Mouse (Mus musculus): Measurements from ENCODE around the gene Map7d1. TPM values are rescaled to one million over a fixed set of nuclear protein-coding genes. Genes with fewer than 3 reads are reported as not detected.
"Not testable (repeated sequence)": the region's sequence is repeated elsewhere in the genome, so short reads cannot be mapped to it uniquely, and the experiment has no call there.

Map7d1 gene
- polyA plus RNA-seq, 1 experiment from 2014 or later = 34.7 TPM

- Histone ChIP-seq H3K9me3 (replicated peaks; ENCODE audit: control insufficient read depth, low read length) (no peaks in the 10 kb centered on the region), H3K36me3 (ENCODE audit: control insufficient read depth, insufficient read depth) (peaks cover 12% of the 10 kb centered on the region), H3K27me3 (ENCODE audit: control insufficient read depth, insufficient read depth, low read length) (no peaks in the 10 kb centered on the region), H3K4me3 (ENCODE audit: low read length) (no peak overlapping the region), H3K4me1 (ENCODE audit: control insufficient read depth, insufficient read depth, low read length) (peaks cover 3% of the 10 kb centered on the region), H3K4me2 (ENCODE audit: low read depth, low read length) (peak overlapping the region; percentile 70; the same call in 1 of the 2 replicates), H3K27ac (ENCODE audit: low read length) (no peak overlapping the region), H3K9ac (ENCODE audit: low read length) (no peak overlapping the region)
- 48% methylated on average over 12 of the region's 12 CpGs for WGBS
- no peak for ATAC-seq (replicated peaks; ENCODE audit: extremely low read depth, insufficient read depth, low FRiP score)
Measured at GRCm38 (mm10) chr4:126226640-126227039, 29.5 kb downstream of the Map7d1 start.

GRCm38 (mm10) chr4:126222631-126223030, 33.5 kb downstream of the Map7d1 start:
- Histone ChIP-seq H3K4me1 (ENCODE audit: control insufficient read depth, insufficient read depth, low read length) (peaks cover 3% of the 10 kb centered on the region), H3K27me3 (ENCODE audit: control insufficient read depth, insufficient read depth, low read length) (no peaks in the 10 kb centered on the region), H3K27ac (ENCODE audit: low read length) (no peak overlapping the region), H3K9me3 (replicated peaks; ENCODE audit: control insufficient read depth, low read length) (no peaks in the 10 kb centered on the region), H3K4me3 (ENCODE audit: low read length) (no peak overlapping the region), H3K4me2 (ENCODE audit: low read depth, low read length) (no peak overlapping the region), H3K36me3 (ENCODE audit: control insufficient read depth, insufficient read depth) (no peaks in the 10 kb centered on the region), H3K9ac (ENCODE audit: low read length) (no peak overlapping the region)
- ATAC-seq (replicated peaks; ENCODE audit: extremely low read depth, insufficient read depth, low FRiP score) = no peak
- WGBS = 81% methylated on average over 11 of the region's 11 CpGs

- no peaks in the 10 kb centered on the region for H3K36me3 ChIP-seq (ENCODE audit: control insufficient read depth, insufficient read depth)
- ATAC-seq (replicated peaks; ENCODE audit: extremely low read depth, insufficient read depth, low FRiP score) = no peak
- H3K9ac ChIP-seq (ENCODE audit: low read length) = no peak overlapping the region
- 87% methylated on average over 10 of the region's 10 CpGs for WGBS
- no peaks in the 10 kb centered on the region; the same call in 1 of the 2 replicates for H3K4me1 ChIP-seq (ENCODE audit: control insufficient read depth, insufficient read depth, low read length)
- H3K4me3 ChIP-seq (ENCODE audit: low read length) = no peak overlapping the region
- no peak overlapping the region for H3K4me2 ChIP-seq (ENCODE audit: low read depth, low read length)
- H3K9me3 ChIP-seq (replicated peaks; ENCODE audit: control insufficient read depth, low read length) = no peaks in the 10 kb centered on the region
- H3K27me3 ChIP-seq (ENCODE audit: control insufficient read depth, insufficient read depth, low read length) = no peaks in the 10 kb centered on the region
- no peak overlapping the region for H3K27ac ChIP-seq (ENCODE audit: low read length)
Measured at GRCm38 (mm10) chr4:126220045-126220444, 36.1 kb downstream of the Map7d1 start.

GRCm38 (mm10) chr4:126219540-126219939, 36.6 kb downstream of the Map7d1 start:
- H3K9ac ChIP-seq (ENCODE audit: low read length); H3K4me3 ChIP-seq (ENCODE audit: low read length); ATAC-seq (replicated peaks; ENCODE audit: extremely low read depth, insufficient read depth, low FRiP score); H3K27me3 ChIP-seq (ENCODE audit: control insufficient read depth, insufficient read depth, low read length); H3K9me3 ChIP-seq (replicated peaks; ENCODE audit: control insufficient read depth, low read length); H3K4me1 ChIP-seq (ENCODE audit: control insufficient read depth, insufficient read depth, low read length); H3K4me2 ChIP-seq (ENCODE audit: low read depth, low read length); H3K27ac ChIP-seq (ENCODE audit: low read length); H3K36me3 ChIP-seq (ENCODE audit: control insufficient read depth, insufficient read depth): not testable (repeated sequence)
- WGBS = 66% methylated on average over 3 of the region's 3 CpGs

GRCm38 (mm10) chr4:126217771-126218170, 38.4 kb downstream of the Map7d1 start:
- Histone ChIP-seq H3K4me1 (ENCODE audit: control insufficient read depth, insufficient read depth, low read length) (no peaks in the 10 kb centered on the region; the same call in 1 of the 2 replicates), H3K36me3 (ENCODE audit: control insufficient read depth, insufficient read depth) (no peaks in the 10 kb centered on the region), H3K4me2 (ENCODE audit: low read depth, low read length) (no peak overlapping the region), H3K4me3 (ENCODE audit: low read length) (no peak overlapping the region), H3K27me3 (ENCODE audit: control insufficient read depth, insufficient read depth, low read length) (no peaks in the 10 kb centered on the region), H3K9ac (ENCODE audit: low read length) (no peak overlapping the region), H3K9me3 (replicated peaks; ENCODE audit: control insufficient read depth, low read length) (no peaks in the 10 kb centered on the region), H3K27ac (ENCODE audit: low read length) (no peak overlapping the region)
- no peak for ATAC-seq (replicated peaks; ENCODE audit: extremely low read depth, insufficient read depth, low FRiP score)
- WGBS = 67% methylated on average over 6 of the region's 6 CpGs

GRCm38 (mm10) chr4:126207081-126207480, 49.1 kb downstream of the Map7d1 start:
- no peak overlapping the region for H3K4me3 ChIP-seq (ENCODE audit: low read length)
- H3K4me2 ChIP-seq (ENCODE audit: low read depth, low read length) = no peak overlapping the region
- no peaks in the 10 kb centered on the region for H3K36me3 ChIP-seq (ENCODE audit: control insufficient read depth, insufficient read depth)
- ATAC-seq (replicated peaks; ENCODE audit: extremely low read depth, insufficient read depth, low FRiP score) = no peak
- H3K9ac ChIP-seq (ENCODE audit: low read length) = no peak overlapping the region
- no peaks in the 10 kb centered on the region for H3K9me3 ChIP-seq (replicated peaks; ENCODE audit: control insufficient read depth, low read length)
- no peak overlapping the region for H3K27ac ChIP-seq (ENCODE audit: low read length)
- H3K27me3 ChIP-seq (ENCODE audit: control insufficient read depth, insufficient read depth, low read length) = no peaks in the 10 kb centered on the region
- 63% methylated on average over 6 of the region's 6 CpGs for WGBS
- peaks cover 6% of the 10 kb centered on the region; the same call in 1 of the 2 replicates for H3K4me1 ChIP-seq (ENCODE audit: control insufficient read depth, insufficient read depth, low read length)

GRCm38 (mm10) chr4:126205386-126205785, 50.8 kb downstream of the Map7d1 start:
- Histone ChIP-seq H3K36me3 (ENCODE audit: control insufficient read depth, insufficient read depth) (0 out of 2 replicates have a peak, but pooled peaks cover 2% of the 10 kb centered on the region), H3K4me1 (ENCODE audit: control insufficient read depth, insufficient read depth, low read length) (peaks cover 12% of the 10 kb centered on the region), H3K27ac (ENCODE audit: low read length) (no peak overlapping the region), H3K27me3 (ENCODE audit: control insufficient read depth, insufficient read depth, low read length) (no peaks in the 10 kb centered on the region), H3K9ac (ENCODE audit: low read length) (no peak overlapping the region), H3K4me3 (ENCODE audit: low read length) (no peak overlapping the region), H3K9me3 (replicated peaks; ENCODE audit: control insufficient read depth, low read length) (no peaks in the 10 kb centered on the region), H3K4me2 (ENCODE audit: low read depth, low read length) (no peak overlapping the region)
- 55% methylated on average over 1 of the region's 1 CpGs for WGBS
- ATAC-seq (replicated peaks; ENCODE audit: extremely low read depth, insufficient read depth, low FRiP score) = no peak

- 64% methylated on average over 12 of the region's 12 CpGs for WGBS
- Histone ChIP-seq H3K36me3 (ENCODE audit: control insufficient read depth, insufficient read depth) (0 out of 2 replicates have a peak, but pooled peaks cover 3% of the 10 kb centered on the region), H3K27ac (ENCODE audit: low read length) (no peak overlapping the region)
Measured at GRCm38 (mm10) chr4:126204661-126205230, 51.4 kb downstream of the Map7d1 start.

GRCm38 (mm10) chr4:126204016-126204415, 52.1 kb downstream of the Map7d1 start:
- no peaks in the 10 kb centered on the region for H3K9me3 ChIP-seq (replicated peaks; ENCODE audit: control insufficient read depth, low read length)
- H3K27ac ChIP-seq (ENCODE audit: low read length) = no peak overlapping the region
- H3K4me2 ChIP-seq (ENCODE audit: low read depth, low read length) = no peak overlapping the region
- peaks cover 26% of the 10 kb centered on the region for H3K4me1 ChIP-seq (ENCODE audit: control insufficient read depth, insufficient read depth, low read length)
- H3K9ac ChIP-seq (ENCODE audit: low read length) = no peak overlapping the region
- 83% methylated on average over 8 of the region's 8 CpGs for WGBS
- H3K27me3 ChIP-seq (ENCODE audit: control insufficient read depth, insufficient read depth, low read length) = no peaks in the 10 kb centered on the region
- 0 out of 2 replicates have a peak, but pooled peaks cover 3% of the 10 kb centered on the region for H3K36me3 ChIP-seq (ENCODE audit: control insufficient read depth, insufficient read depth)
- ATAC-seq (replicated peaks; ENCODE audit: extremely low read depth, insufficient read depth, low FRiP score) = no peak
- H3K4me3 ChIP-seq (ENCODE audit: low read length) = no peak overlapping the region

More at GRCm38 (mm10) chr4:126204661-126205230, 51.4 kb downstream of the Map7d1 start:
- Histone ChIP-seq H3K4me1 (ENCODE audit: control insufficient read depth, insufficient read depth, low read length) (peaks cover 18% of the 10 kb centered on the region), H3K27me3 (ENCODE audit: control insufficient read depth, insufficient read depth, low read length) (no peaks in the 10 kb centered on the region), H3K9me3 (replicated peaks; ENCODE audit: control insufficient read depth, low read length) (no peaks in the 10 kb centered on the region), H3K4me3 (ENCODE audit: low read length) (no peak overlapping the region), H3K4me2 (ENCODE audit: low read depth, low read length) (no peak overlapping the region), H3K9ac (ENCODE audit: low read length) (0 out of 2 replicates have a peak overlapping the region, but pooled peaks have one; percentile 6)
- no peak for ATAC-seq (replicated peaks; ENCODE audit: extremely low read depth, insufficient read depth, low FRiP score)
